Mouse (Mus musculus): ENCODE data around the gene Proca1.

Gene Proca1

DNA sequence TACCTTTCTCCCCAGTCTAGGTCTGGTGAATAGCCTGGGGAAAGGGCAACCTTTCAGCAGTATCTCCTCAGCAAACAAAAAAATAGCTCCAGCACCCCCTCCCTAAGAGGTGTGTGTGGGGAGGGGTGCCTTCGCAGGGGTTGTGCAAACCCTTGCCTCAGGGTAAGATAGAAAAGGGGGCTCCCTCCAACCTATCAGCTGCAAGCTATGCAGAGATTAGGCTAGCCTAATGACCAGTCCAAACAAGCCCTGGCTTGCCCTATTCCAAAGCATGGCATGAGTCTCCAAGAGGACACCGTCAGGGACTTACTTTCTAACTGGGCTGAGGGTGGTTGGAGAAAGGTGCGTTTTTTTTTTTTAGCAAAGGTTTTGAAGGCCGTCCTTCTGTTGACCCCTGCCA is 27.0 kb upstream of the Proca1 start:
- no peak for DNase-seq (ENCODE audit: low spot score in 2 of 2)

DNA sequence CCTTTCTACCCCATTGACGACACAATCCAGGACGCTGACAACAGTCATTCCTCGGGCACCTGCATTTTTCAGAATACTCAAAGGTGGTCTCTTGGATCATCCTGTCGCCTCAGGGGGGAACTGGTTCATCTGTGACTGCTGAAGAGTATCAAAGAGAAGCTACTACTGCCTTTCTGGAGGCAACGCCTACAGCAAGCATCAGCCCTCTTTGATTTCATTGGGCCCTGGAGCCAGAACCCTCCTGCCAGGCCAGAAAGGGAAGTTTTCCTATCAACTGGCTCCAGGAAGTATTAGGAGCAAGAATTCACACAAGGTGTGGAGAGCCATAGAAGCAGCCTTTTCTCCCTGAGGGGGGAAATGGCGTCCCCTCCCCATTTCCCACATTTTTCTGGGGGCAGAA is 26.6 kb upstream of the Proca1 start:
- no peak for DNase-seq (ENCODE audit: low spot score in 2 of 2)

DNA sequence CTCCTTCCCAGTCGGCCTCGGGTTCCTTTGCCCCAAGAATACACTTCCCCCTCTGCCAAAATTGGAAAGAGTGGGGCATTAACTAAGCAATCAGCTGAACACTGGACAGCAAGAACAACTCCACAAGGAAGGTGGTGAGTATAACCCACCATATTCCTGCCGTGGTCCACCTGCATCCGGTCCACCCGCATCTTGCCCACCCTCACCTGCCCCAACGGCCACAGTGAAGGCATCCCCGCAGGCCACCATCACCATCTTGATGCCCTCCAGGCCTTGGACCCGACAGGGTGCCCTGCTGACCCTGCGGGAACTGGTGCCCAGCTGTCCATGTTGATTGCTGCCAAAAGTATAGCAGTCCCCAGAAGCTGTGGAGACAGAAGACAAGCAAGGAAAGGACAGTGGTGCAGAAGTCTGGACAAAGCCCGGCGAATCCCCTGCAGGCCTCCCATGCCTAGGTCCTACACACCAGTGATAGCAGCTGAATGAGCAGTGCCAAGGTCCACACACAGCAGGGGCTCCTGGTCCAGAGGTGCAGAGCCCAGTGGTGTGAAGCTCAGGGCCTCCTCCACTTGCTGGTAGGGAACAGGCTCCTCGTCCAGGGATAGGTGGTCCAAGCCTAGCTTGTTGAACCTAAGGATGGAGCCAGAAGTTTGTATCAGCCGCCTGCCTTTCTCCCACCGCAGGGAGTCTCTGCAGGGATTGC is 25.8 kb upstream of the Proca1 start:
- DNase-seq (ENCODE audit: low spot score in 2 of 2), result no peak

DNA sequence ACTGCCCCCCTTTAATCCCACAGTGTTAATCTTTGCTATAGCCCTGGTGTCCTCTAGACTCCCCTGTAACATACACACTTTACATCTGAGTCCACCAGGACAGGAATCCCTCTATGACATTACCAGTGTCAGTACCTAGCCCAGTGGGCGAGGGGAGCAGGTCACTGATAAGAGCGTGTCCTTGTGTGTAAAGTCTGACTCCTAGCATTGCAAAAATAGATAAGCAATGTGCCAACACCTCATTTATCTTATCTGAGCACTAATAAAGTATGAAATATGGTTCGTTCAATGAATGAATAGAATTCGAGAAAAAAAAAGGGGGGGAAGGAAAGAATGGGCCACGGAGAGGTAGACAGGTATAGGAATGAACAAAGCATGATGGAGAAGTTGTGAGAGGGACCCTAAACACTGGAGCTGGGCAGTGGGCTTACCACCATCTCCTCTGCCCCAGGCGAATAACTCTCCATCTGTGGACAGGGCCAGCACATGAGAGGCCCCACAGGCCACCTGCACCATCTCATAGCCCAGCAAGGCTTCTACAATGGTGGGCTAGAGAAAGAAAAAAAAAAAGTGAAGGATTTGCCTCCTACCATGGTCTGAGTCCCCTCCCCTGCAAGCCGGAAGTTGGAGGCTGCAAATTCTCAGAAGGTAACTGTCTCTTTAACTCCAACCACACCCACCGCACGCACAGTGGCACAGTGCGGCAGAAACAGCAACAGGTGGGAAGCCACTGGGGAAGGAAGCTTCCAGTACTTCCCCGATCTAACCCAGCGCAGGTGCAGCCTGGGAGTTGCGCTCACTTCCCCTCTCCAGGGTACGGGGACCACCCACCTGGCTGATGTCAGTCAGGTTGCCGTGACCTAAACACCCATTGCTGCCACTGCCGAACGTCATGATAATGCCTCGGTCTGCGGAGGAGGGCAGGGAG is 24.4 kb upstream of the Proca1 start:
- DNase-seq (ENCODE audit: low spot score in 2 of 2), result no peak

DNA sequence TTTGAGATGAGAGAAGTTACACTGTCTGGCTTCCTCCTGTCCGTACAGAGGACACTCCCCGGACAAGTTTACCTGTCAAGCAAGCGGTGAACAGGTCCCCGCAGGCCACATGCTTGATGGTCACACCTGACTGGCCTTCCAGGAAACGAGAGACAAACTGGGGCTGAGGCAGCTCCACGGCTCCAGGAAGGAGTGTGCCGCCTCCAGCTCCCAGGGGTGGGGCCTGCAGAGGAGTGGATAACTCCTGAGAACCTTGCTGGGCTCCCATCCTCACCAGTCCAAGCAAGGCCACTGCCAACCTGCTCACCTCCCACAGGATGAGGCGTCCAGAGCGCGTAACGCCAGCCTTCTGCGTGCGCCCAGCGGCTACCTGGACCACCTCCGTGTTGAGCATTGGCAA is 22.9 kb upstream of the Proca1 start:
- DNase-seq (ENCODE audit: low spot score in 2 of 2), result no peak

DNA sequence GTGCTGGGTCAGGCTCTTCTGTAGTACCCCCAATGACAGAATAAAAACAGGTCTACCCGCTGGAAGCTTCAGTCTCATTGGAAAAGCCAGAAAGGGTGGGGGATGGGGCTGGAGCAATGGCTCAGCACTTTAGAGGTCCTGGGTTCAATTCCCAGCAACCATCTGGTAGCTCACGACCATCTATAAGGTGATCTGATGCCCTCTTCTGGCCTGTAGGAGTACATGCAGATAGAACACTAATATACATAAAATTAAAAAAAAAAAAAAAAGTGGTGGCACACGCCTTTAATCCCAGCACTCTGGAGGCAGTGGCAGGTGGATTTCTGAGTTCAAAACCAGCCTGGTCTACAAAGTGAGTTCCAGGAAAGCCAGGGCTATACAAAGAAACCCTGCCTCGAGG is 21.9 kb upstream of the Proca1 start:
- no peak for DNase-seq (ENCODE audit: low spot score in 2 of 2)

DNA sequence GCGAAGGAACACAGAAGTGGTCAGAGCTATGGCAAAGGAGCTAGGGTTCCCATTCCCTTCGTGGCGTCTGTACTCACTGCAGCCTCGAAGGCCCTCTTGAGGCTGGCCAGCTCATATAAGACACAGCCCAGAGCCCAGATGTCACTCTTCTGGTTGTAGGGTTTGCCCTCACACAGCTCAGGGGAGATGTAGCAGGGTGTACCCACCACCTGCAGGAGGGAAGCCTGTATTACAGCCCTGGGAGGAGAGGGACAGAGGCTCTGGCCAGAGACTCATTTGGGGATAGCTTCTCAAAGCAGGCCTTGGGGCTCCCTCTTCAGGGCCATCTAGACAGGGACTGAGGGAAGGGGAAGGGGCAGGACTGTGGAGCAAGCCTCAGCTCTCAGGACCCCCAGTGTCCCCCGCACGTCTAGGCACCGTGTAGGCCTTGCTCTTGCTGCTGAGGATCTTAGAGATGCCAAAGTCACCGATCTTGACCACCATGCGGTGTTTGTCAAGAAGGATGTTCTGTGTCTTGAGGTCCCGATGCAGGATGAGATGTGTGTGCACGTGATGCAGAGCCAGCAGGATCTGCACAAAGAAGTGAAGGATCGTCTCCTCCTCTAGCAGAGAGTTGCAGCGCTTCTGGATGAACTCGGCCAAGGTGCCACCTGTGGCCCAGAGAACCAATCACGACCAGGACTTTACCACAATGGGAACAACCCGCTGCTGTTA is 21.0 kb upstream of the Proca1 start:
- no peak for DNase-seq (ENCODE audit: low spot score in 2 of 2)

DNA sequence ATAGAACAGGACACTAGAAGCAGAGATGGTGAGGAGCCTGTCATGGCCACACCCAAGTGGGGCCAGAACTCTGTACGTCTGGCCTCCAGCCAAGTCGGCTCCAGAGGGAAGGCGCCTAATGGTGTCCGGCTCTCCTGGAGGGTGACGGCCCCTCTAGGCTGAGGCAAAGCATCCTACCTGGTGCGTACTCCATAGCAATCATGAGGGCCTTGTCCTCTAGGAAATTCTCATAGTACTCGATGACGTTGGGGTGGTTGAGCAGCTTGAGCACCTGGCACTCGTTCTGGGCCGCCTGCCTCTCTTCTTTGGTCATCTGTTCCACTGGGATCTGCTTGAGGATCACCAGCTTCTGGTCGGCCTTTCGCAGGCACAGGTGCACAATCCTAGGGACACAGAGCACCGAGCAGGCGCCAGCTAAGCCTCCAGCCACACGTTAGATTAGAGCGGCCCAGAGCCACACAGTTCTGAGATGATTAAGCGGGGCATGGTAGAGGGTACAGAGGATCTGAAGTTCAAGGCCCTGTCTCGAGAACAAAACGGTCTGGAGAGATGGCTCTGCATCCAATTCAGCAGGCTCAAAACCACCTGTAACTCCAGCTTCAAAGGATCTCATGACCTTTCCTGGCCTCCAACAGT is 20.3 kb upstream of the Proca1 start:
- DNase-seq (ENCODE audit: low spot score in 2 of 2), result no peak

DNA sequence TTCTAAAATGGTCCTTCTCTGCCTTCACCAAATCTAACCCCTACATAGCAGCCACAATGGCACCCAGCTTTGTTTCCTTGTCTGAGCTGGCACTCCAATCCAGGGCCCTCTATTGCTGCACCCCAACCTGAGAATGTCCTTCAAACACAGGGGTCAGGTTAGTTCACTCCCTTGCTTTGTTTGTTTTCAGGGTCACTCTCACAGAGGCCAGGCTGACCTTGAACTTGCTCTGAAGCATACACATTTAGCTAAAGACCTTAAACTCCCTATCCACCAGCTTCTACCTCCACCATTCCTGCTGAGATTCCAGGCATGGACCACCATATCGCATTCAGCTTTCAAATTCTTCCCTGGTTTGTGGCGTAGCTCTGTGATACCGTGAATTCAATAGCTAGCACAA is 18.7 kb upstream of the Proca1 start:
- no peak for DNase-seq (ENCODE audit: low spot score in 2 of 2)

DNA sequence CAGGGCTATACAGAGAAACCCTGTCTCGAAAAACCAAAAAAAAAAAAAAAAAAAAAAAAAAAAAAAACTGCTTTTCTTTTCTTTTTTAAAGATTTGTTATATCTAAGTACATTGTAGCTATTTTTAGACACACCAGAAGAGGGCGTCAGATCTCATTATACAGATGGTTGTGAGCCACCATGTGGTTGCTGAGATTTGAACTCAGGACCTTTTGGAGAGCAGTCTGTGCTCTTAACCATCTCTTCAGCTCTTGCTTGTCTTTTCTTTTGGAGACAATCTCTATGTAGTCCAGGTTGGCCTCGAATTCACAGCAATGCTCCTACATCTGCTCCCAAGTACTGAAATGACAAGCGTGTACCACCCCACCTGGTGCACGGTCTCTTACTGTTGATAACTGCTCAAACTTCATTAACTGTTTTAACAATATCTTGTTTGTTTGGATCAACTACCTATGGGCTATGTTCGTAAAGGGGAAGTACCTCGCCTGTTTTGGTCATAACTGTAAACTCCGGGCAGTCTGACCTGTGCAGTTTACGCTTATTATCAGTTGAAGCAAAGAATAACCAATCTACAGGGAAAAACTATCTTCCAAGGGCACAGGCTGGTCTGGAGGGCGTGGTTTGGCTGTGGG is 17.3 kb upstream of the Proca1 start:
- DNase-seq (ENCODE audit: low spot score in 2 of 2), result no peak

DNA sequence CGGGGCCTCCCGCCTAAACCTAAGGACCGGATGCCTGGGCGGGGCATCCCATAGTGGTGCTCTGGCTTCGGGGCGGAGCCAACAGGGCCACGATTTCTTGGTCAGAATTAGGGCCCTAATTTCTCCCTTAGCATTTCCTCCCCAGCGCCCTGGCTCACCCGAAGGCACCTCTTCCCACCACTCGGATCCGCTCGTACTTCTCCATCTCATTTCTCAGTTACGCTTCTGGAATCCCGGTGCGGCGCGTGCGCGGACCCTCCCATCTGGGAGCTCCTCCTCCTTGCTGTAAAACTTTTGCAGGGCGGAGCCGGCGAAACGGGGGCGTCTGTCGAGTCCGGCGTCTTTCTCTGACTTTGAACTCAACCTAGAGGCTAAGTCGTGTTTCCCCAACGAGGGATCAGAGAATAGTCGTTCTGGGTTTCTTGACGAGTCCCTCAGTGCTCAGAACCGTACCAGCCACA is 16.8 kb upstream of the Proca1 start, which contains the start of the genes Nek8 and Tlcd1:
TSS of gene Nek8 (minus strand) at position 274 of the 461 bp plus-strand sequence.
TSS of gene Tlcd1 (plus strand) at position 310 of the 461 bp plus-strand sequence.
- peak in 1 of 2 experiments; percentile 70 for DNase-seq (ENCODE audit: low spot score in 2 of 2)

DNA sequence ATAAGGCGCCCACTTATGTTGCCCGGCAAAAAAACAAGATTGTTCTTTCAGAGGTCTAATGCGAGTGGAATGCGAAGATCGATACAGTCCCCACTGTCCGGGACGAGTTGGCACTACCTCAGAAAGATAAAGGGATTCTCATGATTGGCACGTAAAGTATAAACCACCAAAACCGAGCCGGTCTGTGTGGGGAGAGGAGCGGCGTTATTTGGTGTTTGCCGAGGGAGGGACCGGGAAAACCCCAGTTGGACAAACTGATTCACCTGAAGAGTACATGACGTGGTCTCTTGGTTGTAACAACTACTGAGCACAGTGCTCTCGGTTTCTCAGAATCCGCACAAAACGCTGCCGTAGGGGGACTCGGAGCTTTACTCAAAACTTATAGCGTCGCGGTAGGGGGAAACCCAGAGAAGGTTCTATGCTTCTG is 16.3 kb upstream of the Proca1 start:
- no peak for DNase-seq (ENCODE audit: low spot score in 2 of 2)

DNA sequence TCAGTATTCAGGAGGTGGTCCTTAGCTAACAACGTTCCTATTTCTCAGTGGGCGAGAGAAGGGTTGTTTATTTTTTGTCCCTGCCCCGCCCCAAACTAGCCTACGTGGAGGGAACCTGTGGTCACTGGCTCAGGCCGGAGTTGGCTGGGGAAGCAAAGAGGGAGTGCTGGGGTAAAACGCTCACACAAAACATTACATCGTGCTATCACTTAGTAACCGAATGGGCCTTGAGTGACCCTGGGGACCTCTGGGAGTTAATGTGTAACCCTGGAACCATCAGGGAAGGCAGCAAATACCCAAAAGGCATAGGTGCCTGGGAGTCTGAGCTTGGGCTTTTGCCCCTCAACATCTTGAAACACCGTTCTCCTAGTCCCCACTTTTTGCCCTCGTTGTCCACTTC is 15.8 kb upstream of the Proca1 start:
- no peak for DNase-seq (ENCODE audit: low spot score in 2 of 2)

DNA sequence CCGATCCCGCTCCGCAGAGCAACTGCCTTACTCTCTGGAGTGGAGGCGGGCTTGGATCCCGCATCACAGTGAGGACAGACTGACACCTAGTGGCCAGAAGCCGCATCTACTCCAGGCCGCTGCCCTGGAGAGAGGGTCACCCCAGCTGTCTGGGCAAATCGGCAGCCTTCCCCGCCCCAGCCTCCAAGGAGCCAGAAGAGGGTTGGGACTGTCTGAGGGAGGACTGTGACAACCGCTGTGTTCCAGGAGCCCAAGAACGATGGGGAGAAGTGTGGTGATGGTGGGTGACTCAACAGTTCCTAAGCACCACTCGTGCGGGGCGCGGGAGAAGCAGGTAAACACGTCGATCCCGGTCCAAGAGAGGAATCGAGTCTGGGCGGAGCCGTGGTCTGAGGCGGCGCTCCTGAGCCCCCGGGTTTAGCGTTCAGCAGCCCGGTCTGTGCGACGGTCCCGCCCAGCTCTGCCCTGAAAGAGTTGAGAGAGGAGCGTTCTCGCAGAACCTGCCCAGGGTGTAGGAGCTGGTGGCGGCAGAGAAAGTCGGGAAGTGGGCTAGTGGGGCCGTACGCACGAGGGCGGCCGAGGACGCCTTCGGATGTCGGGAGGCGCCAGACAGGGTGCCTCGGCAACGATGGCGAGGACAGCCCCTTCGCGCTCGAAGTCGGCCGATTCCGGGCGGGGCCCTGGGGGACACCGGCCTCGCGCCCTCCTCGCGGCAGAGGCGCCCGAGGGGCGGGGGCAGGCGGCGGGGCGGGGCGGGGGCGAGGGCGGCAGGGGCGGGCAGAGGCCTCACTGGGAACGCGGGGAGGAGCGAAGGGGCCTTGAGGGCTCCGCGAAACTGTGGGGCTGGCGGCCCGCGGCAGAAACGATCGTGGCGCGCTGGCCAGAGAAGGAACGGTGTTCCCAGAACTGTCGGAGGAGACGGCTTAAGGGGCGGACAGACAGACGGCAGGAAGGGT is 15.0 kb upstream of the Proca1 start:
- peak; percentile 85 to 89 for DNase-seq (ENCODE audit: low spot score in 2 of 2)

DNA sequence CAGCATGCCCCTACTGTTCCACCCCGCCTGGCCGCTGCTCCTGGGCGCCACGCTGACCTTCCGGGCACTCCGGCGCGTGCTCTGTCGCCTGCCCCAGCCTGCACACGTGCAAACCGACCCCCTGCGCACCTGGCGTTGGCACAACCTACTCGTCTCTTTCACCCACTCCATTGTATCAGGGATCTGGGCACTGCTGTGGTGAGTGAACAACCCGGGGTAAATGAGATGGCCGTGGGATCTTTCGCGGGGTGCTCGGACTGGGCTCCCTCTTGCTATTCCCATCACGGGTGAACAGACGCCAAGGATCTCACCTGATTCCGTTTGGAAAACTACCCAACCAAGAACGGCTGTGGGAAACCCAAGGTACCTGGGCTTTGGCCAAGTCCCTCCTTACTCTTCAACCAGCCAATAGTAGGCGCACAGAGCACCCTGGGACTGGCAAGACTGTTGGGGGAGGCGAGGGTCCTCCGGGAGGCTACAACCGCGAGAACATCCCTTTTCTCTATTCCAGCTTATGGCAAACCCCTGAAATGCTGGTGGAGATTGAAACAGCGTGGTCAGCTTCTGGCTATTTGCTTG is 14.2 kb upstream of the Proca1 start:
- DNase-seq (ENCODE audit: low spot score in 2 of 2), result no peak

DNA sequence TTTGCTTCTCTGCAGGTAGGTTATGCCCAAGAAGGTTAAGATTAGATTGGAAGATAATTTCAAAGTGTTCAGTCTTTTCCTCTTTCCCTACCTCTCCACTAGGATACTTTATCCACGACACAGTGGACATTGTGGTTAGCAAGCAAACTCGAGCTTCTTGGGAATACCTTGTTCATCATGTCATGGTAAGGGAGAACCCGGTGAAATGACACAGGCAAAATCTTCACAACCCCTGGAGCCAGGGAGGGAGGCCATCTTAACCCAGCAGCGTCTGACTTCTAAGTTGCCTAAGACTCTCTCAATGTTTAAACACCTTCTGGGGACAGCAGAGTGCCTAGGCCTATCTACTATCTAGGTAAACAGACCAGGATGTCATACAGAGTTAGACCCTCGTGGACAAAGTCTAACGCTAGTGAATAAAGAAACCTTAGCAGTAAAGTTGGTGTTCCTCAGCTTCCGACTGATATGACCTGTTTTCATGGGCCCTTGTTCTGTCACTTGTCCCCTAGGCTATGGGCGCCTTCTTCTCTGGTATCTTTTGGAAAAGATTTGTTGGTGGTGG is 13.7 kb upstream of the Proca1 start:
- no peak for DNase-seq (ENCODE audit: low spot score in 2 of 2)

DNA sequence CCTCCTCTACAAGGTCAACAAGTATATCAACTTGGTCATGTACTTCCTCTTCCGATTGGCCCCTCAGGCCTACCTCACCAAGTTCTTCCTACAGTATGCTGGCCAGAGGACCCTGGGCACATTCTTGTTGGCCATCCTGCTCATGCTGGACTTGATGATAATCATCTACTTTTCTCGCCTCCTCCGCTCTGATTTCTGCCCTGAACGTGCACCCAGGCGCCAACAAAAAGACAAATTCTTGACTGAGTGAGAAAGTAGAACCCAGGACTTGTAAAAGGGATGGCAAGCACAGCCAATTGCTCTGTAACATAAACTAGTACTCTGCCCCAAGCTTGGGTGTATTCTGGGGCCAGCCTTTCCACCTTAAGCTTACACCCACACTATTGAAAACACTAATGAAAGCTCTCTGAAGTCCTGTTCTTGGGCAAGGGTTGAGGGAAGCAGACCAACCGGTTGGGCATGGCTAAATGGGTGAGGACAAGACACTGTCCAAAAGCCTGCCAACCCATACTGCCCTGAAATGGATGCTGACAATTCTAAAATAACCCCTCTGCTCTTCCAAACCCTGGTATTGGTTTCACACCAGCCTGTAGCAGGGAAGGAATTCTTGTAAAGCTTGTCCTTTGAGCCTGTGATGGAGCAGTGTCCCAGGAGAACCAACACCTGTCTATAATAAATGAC is 13.0 kb upstream of the Proca1 start:
- no peak for DNase-seq (ENCODE audit: low spot score in 2 of 2)

DNA sequence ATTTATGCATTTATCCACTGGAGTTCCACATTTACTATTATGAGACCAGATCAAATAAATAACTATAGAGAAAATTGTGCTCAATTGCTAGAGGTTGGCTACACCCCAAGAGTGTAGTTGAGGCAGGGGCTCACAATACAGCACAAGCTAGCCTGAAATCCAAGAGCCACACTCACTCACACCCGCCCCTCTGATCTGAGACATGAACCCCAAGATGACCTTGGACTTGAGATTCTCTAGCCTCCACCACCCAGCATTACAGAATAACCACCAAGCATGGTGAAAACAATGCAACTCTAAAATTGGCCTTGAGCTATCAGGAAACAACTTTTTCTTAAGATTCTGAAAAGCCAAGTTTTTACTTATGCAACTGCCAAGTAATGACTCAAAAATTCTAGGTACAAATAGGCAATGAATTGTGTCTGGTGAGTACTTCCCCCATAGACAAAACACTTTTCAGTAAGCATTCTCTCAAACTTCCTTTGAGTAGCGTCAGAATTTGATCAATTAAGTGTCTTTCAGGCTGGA is 11.3 kb upstream of the Proca1 start:
- DNase-seq (ENCODE audit: low spot score in 2 of 2), result no peak
